11 mouse cellular contexts compared by ENCODE assay signal in the genomic region with DNA sequence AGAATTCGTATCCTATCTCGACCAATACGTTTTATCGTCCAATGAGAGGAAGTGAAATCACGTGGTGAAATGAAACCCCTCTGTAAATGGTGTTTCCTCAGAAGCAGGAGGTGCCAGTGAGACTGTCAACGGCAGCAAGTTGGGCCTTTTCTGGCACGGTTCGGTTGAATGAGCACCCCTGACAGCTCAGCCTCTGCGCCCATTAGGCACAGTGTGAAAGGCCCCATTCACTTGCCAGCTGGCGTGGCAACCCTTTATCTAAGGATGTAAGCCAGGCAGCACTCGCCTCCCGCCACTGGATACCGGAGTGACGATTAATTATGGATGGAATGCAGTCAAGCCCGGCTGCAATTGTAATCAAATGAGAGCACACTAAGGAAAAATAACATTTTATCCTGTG.
DNase-seq lines count a peak whose midpoint lies in the region; ATAC-seq and TF ChIP-seq lines count a peak whose summit lies in the region.
"Had no signal": no experiment of that assay in that cellular context is flagged by ENCODE, and none has a peak within 500 bp of the region (broad histone marks: within the 10 kb centered on the region; RNA-seq: fewer than 3 reads in every experiment).

No protein-coding gene starts in this region.

- no peak; the same call in 1 of the 2 replicates for TF ChIP-seq POLR2A in brain, embryonic 14.5 days (IDR thresholded peaks at IDR 0.05; ENCODE audit: borderline replicate concordance, extremely low read depth, insufficient read depth, insufficient read length, poor library complexity, severe bottlenecking)

- no peaks in the 10 kb centered on the region for H3K27me3 ChIP-seq in hindbrain, postnatal 0 days (ENCODE audit: insufficient read depth, low read length)
- H3K27me3 ChIP-seq in limb, embryonic 10.5 days (ENCODE audit: low read depth, poor library complexity, severe bottlenecking): no peaks in the 10 kb centered on the region
- H3K27me3 ChIP-seq in lung, postnatal 0 days (replicated peaks; ENCODE audit: insufficient read depth, low read length): no peaks in the 10 kb centered on the region
- H3K27me3 ChIP-seq: liver, embryonic 13.5 days; Patski; stomach, embryonic 15.5 days had no signal

- no peak for TF ChIP-seq CTCF in brain, embryonic 14.5 days (IDR thresholded peaks at IDR 0.05; ENCODE audit: borderline replicate concordance, extremely low read depth, insufficient read depth, insufficient read length)
- TF ChIP-seq CTCF in hindbrain, postnatal 0 days (IDR thresholded peaks at IDR 0.05; ENCODE audit: low read depth): peak; percentile 11; the same call in 1 of the 2 replicates
- TF ChIP-seq CTCF in lung, postnatal 0 days (IDR thresholded peaks at IDR 0.05): no peak

- H3K4me2 ChIP-seq in hindbrain, postnatal 0 days (ENCODE audit: low read depth, low read length): peak overlapping the region; percentile 30
- no peak overlapping the region for H3K4me2 ChIP-seq in lung, postnatal 0 days (replicated peaks; ENCODE audit: low read depth, low read length)
- H3K4me2 ChIP-seq: liver, embryonic 13.5 days; stomach, embryonic 15.5 days had no signal

- no peaks in the 10 kb centered on the region for H3K9me3 ChIP-seq in hindbrain, postnatal 0 days (ENCODE audit: low read length)
- no peaks in the 10 kb centered on the region for H3K9me3 ChIP-seq in limb, embryonic 10.5 days (replicated peaks)
- no peaks in the 10 kb centered on the region for H3K9me3 ChIP-seq in lung, postnatal 0 days (ENCODE audit: low read length)
- H3K9me3 ChIP-seq: liver, embryonic 13.5 days; stomach, embryonic 15.5 days had no signal

- peak; percentile 97 for ATAC-seq in hindbrain, postnatal 0 days
- no peak for ATAC-seq in lung, postnatal 0 days
- ATAC-seq: Patski had no signal

- TF ChIP-seq EP300 in lung, postnatal 0 days (IDR thresholded peaks at IDR 0.05): no peak

- no peak overlapping the region for H3K27ac ChIP-seq in hindbrain, postnatal 0 days
- H3K27ac ChIP-seq in limb, embryonic 10.5 days: no peak overlapping the region
- no peak overlapping the region for H3K27ac ChIP-seq in lung, postnatal 0 days (ENCODE audit: low read length)
- H3K27ac ChIP-seq: liver, embryonic 13.5 days; stomach, embryonic 15.5 days had no signal

- 5% methylated on average over 15 of the region's 15 CpGs for WGBS in hindbrain, postnatal 0 days
- 82% methylated on average over 15 of the region's 15 CpGs for WGBS in limb, embryonic 10.5 days
- WGBS in lung, postnatal 0 days: 67% methylated on average over 15 of the region's 15 CpGs

- H3K4me3 ChIP-seq in hindbrain, postnatal 0 days (ENCODE audit: low read length): no peak overlapping the region; the same call in 1 of the 2 replicates
- no peak overlapping the region for H3K4me3 ChIP-seq in limb, embryonic 10.5 days
- H3K4me3 ChIP-seq in lung, postnatal 0 days (ENCODE audit: low read depth, low read length): no peak overlapping the region
- H3K4me3 ChIP-seq: liver, embryonic 13.5 days; stomach, embryonic 15.5 days had no signal

- intact Hi-C loops in left cerebral cortex, postnatal 4 days (cut with DNase I): no loop called here

- no peaks in the 10 kb centered on the region for H3K36me3 ChIP-seq in hindbrain, postnatal 0 days (ENCODE audit: insufficient read depth, low read length)
- H3K36me3 ChIP-seq in limb, embryonic 10.5 days: no peaks in the 10 kb centered on the region
- no peaks in the 10 kb centered on the region for H3K36me3 ChIP-seq in lung, postnatal 0 days (ENCODE audit: insufficient read depth, low read length)
- H3K36me3 ChIP-seq: liver, embryonic 13.5 days; stomach, embryonic 15.5 days had no signal

- H3K9ac ChIP-seq in hindbrain, postnatal 0 days (replicated peaks; ENCODE audit: low read length): no peak overlapping the region
- no peak overlapping the region for H3K9ac ChIP-seq in lung, postnatal 0 days (replicated peaks; ENCODE audit: low read depth)
- H3K9ac ChIP-seq: liver, embryonic 13.5 days; stomach, embryonic 15.5 days had no signal

- no peaks in the 10 kb centered on the region for H3K4me1 ChIP-seq in hindbrain, postnatal 0 days (ENCODE audit: insufficient read depth, low read length)
- no peaks in the 10 kb centered on the region for H3K4me1 ChIP-seq in limb, embryonic 10.5 days
- H3K4me1 ChIP-seq in lung, postnatal 0 days (ENCODE audit: insufficient read depth, low read depth, low read length): no peaks in the 10 kb centered on the region
- H3K4me1 ChIP-seq: liver, embryonic 13.5 days; stomach, embryonic 15.5 days had no signal

- DNase-seq in brain, embryonic 14.5 days (ENCODE audit: low read depth): peak; percentile 98
- peak; percentile 79 for DNase-seq in embryo, embryonic 10.5 days (ENCODE audit: low spot score)
- DNase-seq in heart, adult 18-20 months: peak; percentile 41 to 65
- DNase-seq in hindbrain, postnatal 0 days (ENCODE audit: low spot score): peak; percentile 94
- peak; percentile 97 for DNase-seq in left cerebral cortex, postnatal 4 days
- DNase-seq in right cerebral cortex, postnatal 10 days (ENCODE audit: low spot score in 2 of 2): peak; percentile 85 to 89
- DNase-seq in limb, embryonic 10.5 days (ENCODE audit: low spot score): no peak
- DNase-seq in lung, postnatal 0 days (ENCODE audit: low spot score): no peak
- DNase-seq: liver, embryonic 13.5 days had no signal

Comparison
In these comparisons a context has a peak if more than half of its experiments do, and no peak if none do; other contexts are left out.
1. DNase-seq: peak in brain, embryonic 14.5 days (single experiment), embryo, embryonic 10.5 days (single experiment), heart, adult 18-20 months (2 of 2), hindbrain, postnatal 0 days (single experiment), left cerebral cortex, postnatal 4 days (single experiment) and right cerebral cortex, postnatal 10 days (2 of 2); none in limb, embryonic 10.5 days (single experiment) and lung, postnatal 0 days (single experiment).